Mouse (Mus musculus): ENCODE data around the gene Cyp21a1. TPM values are rescaled to one million over a fixed set of nuclear protein-coding genes. Genes with fewer than 3 reads are reported as not detected.
"Not testable (repeated sequence)": the region's sequence is repeated elsewhere in the genome, so short reads cannot be mapped to it uniquely, and the experiment has no call there.

Gene Cyp21a1
- total RNA-seq, 1 experiment from 2014 or later = not detected

DNA sequence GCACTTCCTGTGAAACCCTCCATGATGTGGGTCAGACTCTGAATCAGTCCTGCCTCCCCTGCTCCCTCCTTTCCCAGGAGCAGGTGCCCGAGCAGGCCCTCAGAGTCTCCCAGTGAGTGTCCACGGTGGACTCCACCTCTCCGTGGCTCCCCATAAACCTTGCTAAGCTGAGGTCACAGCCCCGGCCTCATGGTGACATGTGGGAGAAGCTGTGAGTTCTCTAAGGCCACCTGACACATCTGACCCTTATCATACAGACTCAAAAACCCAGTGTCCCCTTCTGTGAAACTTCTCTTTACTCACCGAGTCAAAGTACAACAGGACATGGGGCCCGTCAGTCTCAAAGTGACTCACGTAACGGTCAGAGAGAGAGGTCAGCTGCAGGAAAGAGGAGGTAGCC lies 6.5 kb upstream of the Cyp21a1 start:
- not testable (repeated sequence) for ATAC-seq (replicated peaks in 1 of 2; ENCODE audit: insufficient read depth in 1 of 2, low FRiP score in 2 of 2, low TSS enrichment in 1 of 2, low read depth in 1 of 2, poor library complexity in 2 of 2, severe bottlenecking in 2 of 2)

DNA sequence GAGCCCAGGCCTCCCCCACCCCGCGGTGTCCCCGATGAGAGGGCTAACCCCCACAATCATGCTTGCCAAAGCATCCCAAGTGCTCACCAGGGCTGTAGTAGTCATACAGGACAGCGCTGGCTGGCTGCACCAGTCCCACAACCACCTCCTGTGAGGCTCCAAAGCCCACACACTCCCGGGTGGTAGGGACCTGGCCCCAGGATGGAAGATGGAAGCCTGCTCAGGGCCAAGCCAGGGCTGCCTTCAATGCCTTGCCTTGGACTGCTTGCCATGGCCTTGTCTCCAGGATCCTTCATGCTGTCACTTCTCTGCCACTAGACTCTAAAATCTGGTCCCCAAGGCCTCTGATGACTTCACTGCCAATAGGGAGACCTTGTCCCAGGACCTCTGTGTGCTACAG lies 6.0 kb upstream of the Cyp21a1 start:
- not testable (repeated sequence) for ATAC-seq (replicated peaks in 1 of 2; ENCODE audit: insufficient read depth in 1 of 2, low FRiP score in 2 of 2, low TSS enrichment in 1 of 2, low read depth in 1 of 2, poor library complexity in 2 of 2, severe bottlenecking in 2 of 2)

DNA sequence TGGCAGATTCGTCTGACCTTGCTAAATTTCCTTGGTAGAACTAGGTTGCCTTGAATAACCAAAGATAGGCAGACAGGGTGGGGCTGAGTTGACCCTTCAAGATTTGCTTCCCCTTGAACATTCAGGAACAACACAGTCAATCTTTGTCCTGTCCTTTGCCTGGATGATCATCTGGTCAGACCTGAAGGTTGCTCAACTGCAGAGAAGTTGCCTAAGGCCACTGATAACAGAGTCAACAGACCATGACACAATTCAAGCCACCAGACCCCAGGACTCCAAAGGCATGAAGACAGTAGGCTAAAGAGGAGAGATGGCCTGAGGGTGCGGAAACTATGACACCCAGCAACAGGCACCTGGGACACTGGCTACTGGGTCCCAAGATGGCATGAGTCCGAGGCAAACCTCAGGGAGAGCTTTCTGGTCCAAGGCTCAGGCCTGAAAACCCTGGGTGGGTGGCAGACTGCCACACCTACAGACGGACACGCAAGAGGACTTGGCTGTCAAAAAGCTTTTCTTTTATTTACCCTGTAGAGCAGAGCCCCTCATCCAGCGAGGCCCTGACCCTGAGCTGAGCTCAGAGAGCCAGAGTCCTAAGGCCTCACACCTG lies 4.3 kb upstream of the Cyp21a1 start:
- no peak for ATAC-seq (replicated peaks in 1 of 2; ENCODE audit: insufficient read depth in 1 of 2, low FRiP score in 2 of 2, low TSS enrichment in 1 of 2, low read depth in 1 of 2, poor library complexity in 2 of 2, severe bottlenecking in 2 of 2)

DNA sequence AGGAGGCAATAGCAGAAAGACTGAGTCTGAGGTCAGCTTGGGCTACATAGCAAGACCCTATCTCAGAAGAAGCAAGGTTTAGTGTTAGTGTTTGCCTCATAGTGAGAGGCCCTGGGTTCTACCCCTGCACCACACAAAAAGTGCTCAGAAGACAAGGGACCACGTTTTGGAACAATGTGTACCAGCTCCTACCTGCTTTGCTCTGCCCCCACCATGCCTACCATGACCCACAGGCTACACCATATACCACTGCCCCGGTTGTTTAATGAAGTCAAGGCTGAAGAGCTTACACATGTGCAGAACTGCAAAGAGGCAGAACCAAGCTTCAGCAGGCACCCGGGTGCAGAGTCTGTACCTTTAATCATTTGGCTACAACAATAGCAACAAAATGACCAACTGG lies 2.8 kb upstream of the Cyp21a1 start:
- ATAC-seq (replicated peaks in 1 of 2; ENCODE audit: insufficient read depth in 1 of 2, low FRiP score in 2 of 2, low TSS enrichment in 1 of 2, low read depth in 1 of 2, poor library complexity in 2 of 2, severe bottlenecking in 2 of 2) = no peak

DNA sequence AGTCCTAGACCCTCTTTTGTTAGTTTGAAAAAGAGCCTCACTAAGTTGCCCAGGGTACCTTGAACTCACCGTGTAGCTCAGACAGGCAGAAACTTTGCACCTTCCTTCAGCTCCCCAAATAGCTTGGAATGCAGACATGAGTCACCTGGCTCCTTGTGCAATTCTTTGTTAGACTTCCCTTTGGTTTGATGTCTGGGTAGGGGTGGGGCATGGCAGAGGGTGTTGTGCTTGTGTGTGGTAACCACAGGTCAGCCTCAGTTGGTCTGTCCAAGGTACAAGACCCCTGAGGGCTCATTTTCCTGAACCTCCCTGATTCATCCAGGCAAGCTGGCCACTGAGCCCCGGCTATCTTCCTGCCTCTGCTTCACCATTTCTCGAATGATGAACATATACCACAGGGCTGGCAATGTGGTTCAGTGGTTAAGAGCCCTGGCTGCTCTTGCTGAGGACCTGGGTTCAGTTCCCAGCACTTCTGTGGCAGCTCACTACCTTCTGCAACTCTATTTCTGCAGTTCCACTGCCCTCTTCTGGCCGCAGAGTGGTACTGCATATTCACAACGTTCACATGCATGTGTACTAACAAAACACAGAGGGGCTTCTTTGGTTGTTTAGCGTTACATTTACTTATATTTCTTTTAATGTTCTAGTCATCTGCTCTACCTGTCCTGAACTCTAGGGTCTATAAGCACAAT lies 656 bp upstream of the Cyp21a1 start:
- no peak for ATAC-seq (replicated peaks in 1 of 2; ENCODE audit: insufficient read depth in 1 of 2, low FRiP score in 2 of 2, low TSS enrichment in 1 of 2, low read depth in 1 of 2, poor library complexity in 2 of 2, severe bottlenecking in 2 of 2)

DNA sequence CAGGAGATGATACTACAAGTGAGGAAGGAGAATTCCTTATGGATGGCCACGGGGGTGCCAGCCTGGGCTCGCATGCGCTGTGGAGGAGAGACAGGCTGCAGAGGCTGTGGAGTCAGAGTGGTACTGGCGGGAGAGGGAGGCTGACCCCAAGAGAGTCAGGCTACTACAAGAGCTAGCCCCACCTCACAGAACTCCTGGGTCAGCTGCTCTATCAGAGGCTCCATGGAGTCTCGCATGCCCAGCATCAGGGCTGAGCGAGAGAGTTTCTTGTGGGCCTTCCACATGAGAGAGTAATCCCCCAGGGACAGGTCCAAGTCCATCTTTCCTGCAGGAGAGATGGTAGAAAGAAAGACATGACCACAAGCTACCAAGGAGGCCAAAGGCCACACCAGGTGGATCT lies 994 bp downstream of the Cyp21a1 start:
- not testable (repeated sequence) for ATAC-seq (replicated peaks in 1 of 2; ENCODE audit: insufficient read depth in 1 of 2, low FRiP score in 2 of 2, low TSS enrichment in 1 of 2, low read depth in 1 of 2, poor library complexity in 2 of 2, severe bottlenecking in 2 of 2)

DNA sequence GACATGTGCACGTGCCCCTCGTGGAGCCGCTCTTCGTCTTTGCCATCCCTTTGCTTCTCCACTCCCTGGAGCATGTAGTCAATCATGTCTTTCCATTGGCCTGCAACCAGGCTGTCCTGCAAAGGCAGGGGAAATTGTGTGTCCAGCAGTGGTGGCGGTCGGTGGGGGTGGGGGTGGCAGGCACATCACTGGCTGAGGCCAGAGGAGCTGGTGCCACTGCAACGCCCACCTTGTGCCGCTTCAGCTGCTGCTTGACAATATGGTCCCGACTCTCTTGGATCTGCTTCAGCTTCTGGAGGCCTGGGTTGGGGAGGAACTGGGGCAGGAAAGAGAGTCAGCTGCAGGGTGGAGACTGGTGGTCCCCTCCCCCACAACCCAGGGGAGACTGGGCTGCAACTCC lies 1.6 kb downstream of the Cyp21a1 start:
- ATAC-seq (replicated peaks in 1 of 2; ENCODE audit: insufficient read depth in 1 of 2, low FRiP score in 2 of 2, low TSS enrichment in 1 of 2, low read depth in 1 of 2, poor library complexity in 2 of 2, severe bottlenecking in 2 of 2) = not testable (repeated sequence)

DNA sequence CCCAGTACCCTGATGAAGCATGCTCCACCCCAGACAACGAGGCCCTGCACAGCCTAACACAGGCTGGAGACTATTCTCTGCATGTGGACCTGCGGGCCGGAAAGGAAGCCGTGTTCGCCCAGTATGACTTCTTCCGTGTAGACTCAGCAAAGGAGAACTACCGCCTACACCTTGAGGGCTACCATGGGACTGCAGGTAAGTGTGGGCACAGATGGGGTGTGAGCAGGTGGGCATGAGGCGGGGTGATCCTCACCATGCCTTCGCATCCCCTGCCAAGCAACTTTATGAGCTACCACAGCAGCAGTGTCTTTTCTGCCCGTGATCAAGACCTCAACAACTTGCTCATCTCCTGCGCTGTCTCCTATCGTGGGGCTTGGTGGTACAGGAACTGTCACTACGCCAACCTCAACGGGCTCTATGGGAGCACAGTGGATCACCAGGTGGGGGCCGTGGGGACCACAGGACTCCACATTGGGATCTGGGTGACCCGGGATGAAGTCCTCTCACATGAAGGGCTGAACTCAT lies 3.5 kb downstream of the Cyp21a1 start:
- ATAC-seq (replicated peaks in 1 of 2; ENCODE audit: insufficient read depth in 1 of 2, low FRiP score in 2 of 2, low TSS enrichment in 1 of 2, low read depth in 1 of 2, poor library complexity in 2 of 2, severe bottlenecking in 2 of 2) = not testable (repeated sequence)

DNA sequence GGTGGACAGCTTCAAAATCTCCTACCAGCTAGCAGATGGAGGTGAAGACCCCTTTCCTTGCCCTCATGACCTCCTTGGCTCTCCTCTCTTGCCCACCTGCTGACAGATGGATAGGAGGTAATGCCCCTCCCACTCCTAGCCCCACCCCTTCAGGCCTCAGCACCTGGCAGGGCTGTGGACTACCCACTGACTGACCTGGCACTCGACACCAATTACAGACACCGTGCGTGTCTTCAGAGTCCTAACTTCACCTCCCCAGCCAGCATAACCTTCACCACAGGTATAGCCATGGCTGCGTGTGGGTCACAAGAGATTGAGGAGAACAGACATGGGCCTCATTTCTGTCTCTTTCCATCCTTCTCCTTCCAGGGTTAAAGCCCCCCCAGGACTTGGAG lies 4.8 kb downstream of the Cyp21a1 start:
- ATAC-seq (replicated peaks in 1 of 2; ENCODE audit: insufficient read depth in 1 of 2, low FRiP score in 2 of 2, low TSS enrichment in 1 of 2, low read depth in 1 of 2, poor library complexity in 2 of 2, severe bottlenecking in 2 of 2) = no peak

DNA sequence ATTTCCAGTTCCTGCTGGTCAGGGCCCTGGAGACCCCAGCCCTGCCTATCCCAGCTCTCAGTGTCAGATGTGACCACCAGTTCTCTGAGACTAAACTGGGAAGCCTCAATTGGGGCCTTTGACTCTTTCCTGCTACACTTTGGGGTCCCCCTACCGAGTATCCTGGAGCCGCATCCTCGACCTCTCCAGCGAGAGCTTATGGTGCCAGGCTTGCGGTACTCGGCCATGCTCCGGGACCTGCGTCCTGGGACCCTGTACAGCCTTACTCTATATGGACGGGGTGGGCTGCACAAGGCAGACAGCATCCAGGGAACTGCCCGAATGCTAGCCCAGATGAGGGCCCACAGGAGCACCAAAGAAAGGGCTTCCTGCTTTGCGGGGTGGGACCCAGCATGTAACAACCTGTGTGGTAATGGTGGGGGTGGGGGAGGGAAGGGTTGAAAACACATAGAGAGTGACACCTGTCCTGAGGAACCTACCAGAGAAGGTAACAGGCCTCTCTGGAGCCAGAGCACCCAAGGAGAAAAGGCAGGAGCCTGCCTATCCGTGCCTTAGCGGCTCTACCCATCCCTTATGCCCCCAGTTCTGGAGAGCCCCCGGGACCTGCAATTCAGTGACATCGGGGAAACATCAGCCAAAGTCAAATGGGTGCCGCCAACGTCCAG lies 5.4 kb downstream of the Cyp21a1 start:
- no peak for ATAC-seq (replicated peaks in 1 of 2; ENCODE audit: insufficient read depth in 1 of 2, low FRiP score in 2 of 2, low TSS enrichment in 1 of 2, low read depth in 1 of 2, poor library complexity in 2 of 2, severe bottlenecking in 2 of 2)

DNA sequence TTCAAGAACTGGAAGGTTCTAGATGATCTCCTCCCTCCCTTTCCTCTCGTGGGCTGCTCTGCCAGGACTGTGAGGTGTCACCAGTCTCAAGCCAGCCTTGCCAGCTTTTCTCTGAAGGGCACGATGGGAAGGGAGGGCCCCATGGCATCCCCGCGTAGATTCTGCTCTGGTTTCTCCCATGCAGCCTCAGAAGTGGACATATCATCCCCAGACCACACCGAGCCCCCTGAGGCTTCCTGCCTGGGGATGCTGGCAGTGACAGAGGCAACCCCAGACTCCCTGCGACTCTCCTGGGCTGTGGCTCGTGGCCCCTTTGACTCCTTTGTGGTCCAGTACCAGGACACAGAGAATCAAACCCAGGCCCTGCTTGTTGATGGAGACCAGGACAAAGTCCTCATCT lies 6.3 kb downstream of the Cyp21a1 start:
- ATAC-seq (replicated peaks in 1 of 2; ENCODE audit: insufficient read depth in 1 of 2, low FRiP score in 2 of 2, low TSS enrichment in 1 of 2, low read depth in 1 of 2, poor library complexity in 2 of 2, severe bottlenecking in 2 of 2) = not testable (repeated sequence)

DNA sequence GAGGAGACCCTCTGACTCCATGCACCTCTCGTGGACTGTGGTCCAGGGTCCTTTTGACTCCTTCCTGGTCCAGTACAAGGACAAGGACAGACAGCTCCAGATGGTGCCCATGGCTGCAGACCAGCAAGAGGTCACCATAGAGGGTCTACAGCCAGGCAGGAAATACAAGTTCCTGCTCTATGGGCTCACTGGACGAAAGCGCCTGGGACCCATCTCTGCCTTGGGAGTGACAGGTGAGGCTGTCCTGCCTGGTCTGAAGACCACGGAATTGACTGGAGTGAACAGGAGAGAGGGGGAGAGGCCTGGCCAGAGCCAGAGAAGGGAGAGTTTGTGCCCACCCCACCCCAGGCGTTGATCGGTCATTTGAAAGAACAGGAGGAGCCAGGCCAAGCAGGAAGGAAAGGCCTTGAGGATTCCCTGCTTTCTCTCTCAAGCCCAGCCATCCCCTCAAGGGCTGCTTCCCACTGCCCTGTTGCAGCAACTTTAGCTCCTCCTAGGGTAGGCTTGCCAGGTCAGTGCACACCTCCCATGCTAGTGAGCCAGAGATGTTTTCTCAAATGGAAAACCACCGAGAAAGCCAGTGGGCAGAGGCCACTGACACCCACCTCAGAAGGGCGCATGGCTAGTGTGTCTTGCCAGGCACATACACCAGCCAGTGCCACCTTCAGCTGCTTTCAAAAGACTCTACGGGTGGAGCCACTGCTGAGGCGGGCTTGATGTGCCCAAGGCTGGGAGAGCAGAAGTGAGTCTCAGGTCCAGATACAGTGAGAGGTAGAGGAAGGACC lies 7.0 kb downstream of the Cyp21a1 start:
- ATAC-seq (replicated peaks in 1 of 2; ENCODE audit: insufficient read depth in 1 of 2, low FRiP score in 2 of 2, low TSS enrichment in 1 of 2, low read depth in 1 of 2, poor library complexity in 2 of 2, severe bottlenecking in 2 of 2) = not testable (repeated sequence)

DNA sequence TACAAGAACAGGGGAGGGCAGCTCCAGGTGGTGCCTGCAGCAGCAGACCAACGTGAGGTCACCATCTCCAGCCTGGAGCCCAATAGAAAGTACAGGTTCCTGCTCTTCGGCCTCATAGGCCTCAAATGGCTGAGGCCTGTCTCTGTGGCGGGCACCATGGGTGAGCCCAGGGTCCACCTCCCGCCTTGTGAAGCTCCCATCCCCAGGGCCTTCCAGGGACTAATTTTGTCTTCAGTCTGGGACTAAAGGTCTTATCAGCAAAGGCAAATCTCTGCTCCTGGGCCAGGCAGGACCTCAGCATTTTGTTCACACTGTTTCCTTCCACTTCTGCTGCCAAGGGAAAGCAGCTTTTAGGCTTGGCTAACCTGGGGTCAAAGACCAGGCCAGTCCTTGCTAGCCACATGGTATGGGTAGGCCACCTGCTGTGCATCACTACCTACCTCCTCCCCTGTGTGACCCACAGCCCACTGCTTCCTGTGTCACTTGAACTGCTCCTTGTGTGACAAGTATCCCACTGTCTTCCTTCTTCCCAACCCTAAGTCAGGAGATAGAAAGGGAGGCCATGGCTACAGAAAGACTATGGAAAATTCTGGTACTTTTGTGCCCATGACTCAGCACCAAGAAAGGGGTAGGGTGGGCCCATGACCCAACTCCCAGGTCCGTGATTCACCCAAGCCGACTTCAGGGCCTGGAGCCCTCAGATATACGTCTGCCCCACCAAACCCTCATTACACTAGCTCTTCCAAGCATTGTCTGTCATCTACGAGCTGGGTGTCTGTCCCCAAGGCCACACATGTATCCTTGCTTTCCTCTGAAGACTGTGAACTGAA lies 7.8 kb downstream of the Cyp21a1 start:
- ATAC-seq (replicated peaks in 1 of 2; ENCODE audit: insufficient read depth in 1 of 2, low FRiP score in 2 of 2, low TSS enrichment in 1 of 2, low read depth in 1 of 2, poor library complexity in 2 of 2, severe bottlenecking in 2 of 2) = no peak

DNA sequence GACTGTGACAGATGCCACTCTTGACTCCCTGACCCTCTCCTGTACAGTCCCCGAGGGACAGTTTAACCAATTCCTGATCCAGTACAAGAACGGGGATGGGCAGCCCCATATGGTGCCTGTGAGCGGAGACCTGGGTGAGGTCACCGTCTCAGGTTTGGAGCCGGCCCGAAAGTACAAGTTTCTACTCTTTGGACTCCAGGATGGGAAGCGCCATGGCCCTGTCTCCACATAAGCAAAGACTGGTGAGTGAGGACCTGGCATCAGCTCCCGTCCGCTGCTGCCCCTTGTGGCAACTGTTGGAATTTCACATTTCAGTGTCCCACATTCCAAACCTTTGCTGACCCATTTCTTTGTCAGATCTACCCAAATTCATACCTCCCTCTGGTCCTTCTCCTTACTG lies 8.7 kb downstream of the Cyp21a1 start:
- ATAC-seq (replicated peaks in 1 of 2; ENCODE audit: insufficient read depth in 1 of 2, low FRiP score in 2 of 2, low TSS enrichment in 1 of 2, low read depth in 1 of 2, poor library complexity in 2 of 2, severe bottlenecking in 2 of 2) = no peak

DNA sequence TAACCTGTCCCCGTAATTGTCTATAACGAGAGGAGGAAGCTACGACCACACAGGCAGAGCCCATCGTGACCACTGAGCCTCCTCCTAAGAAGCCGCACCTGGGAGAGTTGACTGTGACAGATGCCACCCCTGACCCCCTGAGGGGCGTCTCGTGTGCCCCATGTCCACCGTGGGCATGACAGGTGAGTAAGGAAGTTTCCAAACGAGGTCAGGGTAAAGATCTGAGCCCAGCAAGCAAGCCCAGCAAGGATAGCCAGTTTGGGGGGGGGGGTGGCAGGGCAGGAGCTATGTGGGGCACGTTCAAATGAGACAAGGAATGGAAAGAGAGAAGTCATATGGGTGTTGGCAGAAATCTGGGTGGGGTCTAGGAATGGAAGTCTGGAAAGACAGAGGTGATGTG lies 9.3 kb downstream of the Cyp21a1 start:
- no peak for ATAC-seq (replicated peaks in 1 of 2; ENCODE audit: insufficient read depth in 1 of 2, low FRiP score in 2 of 2, low TSS enrichment in 1 of 2, low read depth in 1 of 2, poor library complexity in 2 of 2, severe bottlenecking in 2 of 2)

DNA sequence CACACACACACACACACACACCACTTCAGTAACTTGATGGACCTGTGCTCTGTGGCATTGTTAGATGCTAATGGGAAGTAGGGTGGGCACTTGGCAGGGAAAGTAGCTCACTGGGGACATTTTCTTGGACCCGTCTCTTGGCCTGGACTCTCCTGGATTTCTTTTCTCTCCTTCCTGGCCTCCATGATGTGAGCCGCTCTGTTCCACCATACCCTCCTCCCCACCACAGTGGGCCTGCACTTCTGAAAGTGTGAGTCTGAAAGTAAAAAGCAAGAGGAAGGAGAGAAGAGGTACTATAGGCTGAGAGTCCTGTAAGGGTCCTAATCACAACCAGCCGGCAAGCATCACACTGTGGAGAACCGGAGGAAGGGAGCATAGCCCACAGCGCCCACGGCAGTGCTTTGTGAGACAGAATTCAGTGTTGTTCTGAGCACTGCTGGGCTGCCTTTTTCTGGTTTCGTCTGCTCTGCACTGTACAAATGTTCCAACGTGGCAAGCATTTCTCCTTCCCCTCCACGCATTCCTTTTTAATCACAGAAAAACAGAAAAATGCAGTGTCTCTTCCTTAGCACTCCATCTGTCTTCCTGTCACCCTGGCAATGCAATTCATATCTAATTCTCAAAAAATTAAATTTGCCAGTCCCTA lies 26.6 kb downstream of the Cyp21a1 start:
- no peak for ATAC-seq (replicated peaks in 1 of 2; ENCODE audit: insufficient read depth in 1 of 2, low FRiP score in 2 of 2, low TSS enrichment in 1 of 2, low read depth in 1 of 2, poor library complexity in 2 of 2, severe bottlenecking in 2 of 2)

DNA sequence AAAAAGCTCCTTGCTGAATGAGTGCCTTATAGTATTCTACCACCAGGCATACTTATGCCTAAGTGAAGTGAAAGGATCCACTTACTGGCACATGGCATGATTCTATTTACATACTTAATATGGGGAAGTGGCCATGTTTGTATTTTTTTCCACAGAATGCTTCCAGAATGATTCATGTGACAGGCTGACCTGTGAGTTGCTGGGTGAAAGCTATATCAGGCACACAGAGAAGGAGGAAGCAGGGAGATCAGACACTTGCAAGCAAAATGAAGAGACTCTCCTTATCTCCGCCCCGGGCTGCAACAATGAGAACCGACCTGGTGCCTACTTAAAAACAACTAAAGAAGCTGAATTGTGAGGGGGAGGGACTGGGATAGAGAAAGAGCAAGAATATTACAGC lies 42.9 kb downstream of the Cyp21a1 start:
- no peak for ATAC-seq (replicated peaks in 1 of 2; ENCODE audit: insufficient read depth in 1 of 2, low FRiP score in 2 of 2, low TSS enrichment in 1 of 2, low read depth in 1 of 2, poor library complexity in 2 of 2, severe bottlenecking in 2 of 2)

Data from hematopoietic stem cell, adult 5-6 weeks (primary cell).